Mouse (Mus musculus): Measurements from ENCODE around the gene Rab7b. TPM values are rescaled to one million over a fixed set of nuclear protein-coding genes. Genes with fewer than 3 reads are reported as not detected.

Rab7b gene
- total and polyA plus RNA-seq, 3 experiments, result 0.19 TPM; not detected in 2

GRCm38 (mm10) chr1:131754212-131754829 is 65.8 kb downstream of the Rab7b start:
- H3K79me2 ChIP-seq (replicated peaks; ENCODE audit: control insufficient read depth, extremely low read depth, insufficient read depth, poor library complexity, severe bottlenecking), result no peaks in the 10 kb centered on the region
- H3K36me3 ChIP-seq (replicated peaks in 1 of 2; ENCODE audit: control insufficient read depth in 1 of 2, insufficient read depth in 1 of 2, low read length in 1 of 2), result no peaks in the 10 kb centered on the region
- TF ChIP-seq NELFE (IDR thresholded peaks at IDR 0.05; ENCODE audit: low read depth, low read length), result no peak
- peak; percentile 69 for TF ChIP-seq ZNF384 (IDR thresholded peaks at IDR 0.05; ENCODE audit: low read depth, low read length)
- H3K9me3 ChIP-seq (replicated peaks; ENCODE audit: low read length), result no peaks in the 10 kb centered on the region
- no peak overlapping the region for H3K27ac ChIP-seq (ENCODE audit: insufficient read depth, low read depth)
- no peak for DNase-seq (ENCODE audit: extremely low read depth)
- dilution Hi-C loops (cut with MboI; ENCODE audit: extremely low pct_ligation_motif_present, extremely low pct_unique_long_range_greater_than_20kb, low sequenced_read_pairs), result no loop called here
- no peak overlapping the region for H3K4me2 ChIP-seq (ENCODE audit: insufficient read depth, low read depth, poor library complexity, severe bottlenecking)
- peaks cover 7 to 56% of the 10 kb centered on the region in 2 experiments for H3K4me1 ChIP-seq (ENCODE audit: control insufficient read depth in 1 of 2, insufficient read depth in 2 of 2)
- no peak overlapping the region for H3K4me3 ChIP-seq (replicated peaks in 1 of 3; ENCODE audit: low read depth in 2 of 3, low read length in 2 of 3, poor library complexity in 1 of 3)
- in situ Hi-C loops (cut with MboI; ENCODE audit: low pct_ligation_motif_present, low pct_unique_long_range_greater_than_20kb, low sequenced_read_pairs), result no loop called here
- H3K27me3 ChIP-seq (replicated peaks), result peaks cover 2% of the 10 kb centered on the region
- no peak overlapping the region for H3K9ac ChIP-seq (ENCODE audit: insufficient read depth, low read depth)

- Histone ChIP-seq H3K4me3 (replicated peaks in 1 of 3; ENCODE audit: low read depth in 2 of 3, low read length in 2 of 3, poor library complexity in 1 of 3) (no peak overlapping the region), H3K4me1 (ENCODE audit: control insufficient read depth in 1 of 2, insufficient read depth in 2 of 2) (peaks cover 11 to 56% of the 10 kb centered on the region in 2 experiments), H3K79me2 (replicated peaks; ENCODE audit: control insufficient read depth, extremely low read depth, insufficient read depth, poor library complexity, severe bottlenecking) (no peaks in the 10 kb centered on the region), H3K27ac (ENCODE audit: insufficient read depth, low read depth) (no peak overlapping the region), H3K36me3 (replicated peaks in 1 of 2; ENCODE audit: control insufficient read depth in 1 of 2, insufficient read depth in 1 of 2, low read length in 1 of 2) (no peaks in the 10 kb centered on the region), H3K4me2 (ENCODE audit: insufficient read depth, low read depth, poor library complexity, severe bottlenecking) (no peak overlapping the region), H3K9ac (ENCODE audit: insufficient read depth, low read depth) (no peak overlapping the region), H3K9me3 (replicated peaks; ENCODE audit: low read length) (no peaks in the 10 kb centered on the region), H3K27me3 (replicated peaks) (peaks cover 2% of the 10 kb centered on the region)
- TF ChIP-seq MYC (IDR thresholded peaks at IDR 0.05; ENCODE audit: low read depth, low read length), result no peak
- TF ChIP-seq HCFC1 (IDR thresholded peaks at IDR 0.05; ENCODE audit: low read depth, low read length), result no peak
- no peak for TF ChIP-seq ELF1 (IDR thresholded peaks at IDR 0.05; ENCODE audit: low read depth, low read length)
- TF ChIP-seq MAZ (IDR thresholded peaks at IDR 0.05; ENCODE audit: low read depth, low read length), result no peak
- no peak for TF ChIP-seq MXI1 (IDR thresholded peaks at IDR 0.05; ENCODE audit: low read depth, low read length)
- no peak for TF ChIP-seq KAT2A (IDR thresholded peaks at IDR 0.05; ENCODE audit: insufficient replicate concordance, low read length)
- no peak for TF ChIP-seq USF1 (IDR thresholded peaks at IDR 0.05; ENCODE audit: low read depth, low read length)
- no peak for TF ChIP-seq SMC3 (IDR thresholded peaks at IDR 0.05; ENCODE audit: low read depth, low read length)
- TF ChIP-seq ZC3H11A (IDR thresholded peaks at IDR 0.05; ENCODE audit: low read depth, low read length), result no peak
- no peak for TF ChIP-seq JUN (IDR thresholded peaks at IDR 0.05; ENCODE audit: insufficient read depth, low read depth, low read length)
- TF ChIP-seq POLR2A (IDR thresholded peaks at IDR 0.05; ENCODE audit: low read depth, low read length), result no peak
- TF ChIP-seq UBTF (IDR thresholded peaks at IDR 0.05; ENCODE audit: low read depth, low read length), result no peak
- no peak for TF ChIP-seq ETS1 (conservative IDR thresholded peaks at IDR 0.05; ENCODE audit: low read depth, low read length)
- no peak for TF ChIP-seq MAX (IDR thresholded peaks at IDR 0.05; ENCODE audit: low read length)
- TF ChIP-seq POLR2AphosphoS2 (IDR thresholded peaks at IDR 0.05; ENCODE audit: low read depth, low read length), result no peak
- DNase-seq (ENCODE audit: extremely low read depth), result no peak
- in situ Hi-C loops (cut with MboI; ENCODE audit: low pct_ligation_motif_present, low pct_unique_long_range_greater_than_20kb, low sequenced_read_pairs) (loop anchor here (5.0 kb wide), 1 partner anchor 38 kb away; no protein-coding TSS in a partner anchor), dilution Hi-C loops (cut with MboI; ENCODE audit: extremely low pct_ligation_motif_present, extremely low pct_unique_long_range_greater_than_20kb, low sequenced_read_pairs) (no loop called here)
Observed at GRCm38 (mm10) chr1:131754916-131755315, 66.4 kb downstream of the Rab7b start.
